Mouse (Mus musculus) limb, embryonic 10.5 days (tissue): ENCODE results near the gene Oas1f. TPM values are rescaled to one million over a fixed set of nuclear protein-coding genes. Genes with fewer than 3 reads are reported as not detected.
"Not testable (repeated sequence)": the region's sequence is repeated elsewhere in the genome, so short reads cannot be mapped to it uniquely, and the experiment has no call there.

Experiments
- DNase-seq: peaks from one replicate; pipeline ENCODE4 v3.0.0-alpha.2; 2017; ENCODE audit warnings: low spot score
- H3K27ac ChIP-seq: fragments of 300-500 bp; sonication (generic); 2 replicates; pipeline ENCODE4 v1.5.1; 2016; ENCODE audit warnings: mild to moderate bottlenecking
- H3K27me3 ChIP-seq: fragments of 300-500 bp; sonication (generic); 2 replicates; pipeline ENCODE4 v1.6.1; 2016; ENCODE audit warnings: low read depth, mild to moderate bottlenecking; ENCODE audit not compliant: poor library complexity, severe bottlenecking
- H3K36me3 ChIP-seq: fragments of 300-500 bp; sonication (generic); 2 replicates; pipeline ENCODE4 v1.6.1; 2016; ENCODE audit warnings: mild to moderate bottlenecking, moderate library complexity
- H3K4me1 ChIP-seq: fragments of 300-500 bp; sonication (generic); 2 replicates; pipeline ENCODE4 v1.6.1; 2016
- H3K4me3 ChIP-seq: fragments of 300-500 bp; sonication (generic); 2 replicates; pipeline ENCODE4 v1.5.1; 2016; ENCODE audit warnings: mild to moderate bottlenecking, moderate library complexity
- H3K9me3 ChIP-seq: fragments of 300-500 bp; sonication (generic); replicated peaks from 2 replicates; pipeline ENCODE4 v1.6.1; 2016; ENCODE audit warnings: mild to moderate bottlenecking
- WGBS: fragments of 180-500 bp; shearing (Covaris S2); methylation state at CpG from one replicate; pipeline ENCODE4 v1.1.7; 2016; 5-methylcytosine and 5-hydroxymethylcytosine counted together
- microRNA-seq: library from miRNA; unstranded; fragments of <30 nt; microRNA quantifications from one replicate; pipeline ENCODE4, GENCODE M21; 2017
- polyA plus RNA-seq: library from polyadenylated mRNA; unstranded; fragments of >200 nt; fragmentation: Nextera tagmentation; extraction: Ambion mirVana; gene quantifications from 2 replicates; pipeline ENCODE4 v1.2.1, GENCODE M21; 2016

Gene Oas1f
- polyA plus RNA-seq, 1 experiment from 2014 or later = not detected

DNA sequence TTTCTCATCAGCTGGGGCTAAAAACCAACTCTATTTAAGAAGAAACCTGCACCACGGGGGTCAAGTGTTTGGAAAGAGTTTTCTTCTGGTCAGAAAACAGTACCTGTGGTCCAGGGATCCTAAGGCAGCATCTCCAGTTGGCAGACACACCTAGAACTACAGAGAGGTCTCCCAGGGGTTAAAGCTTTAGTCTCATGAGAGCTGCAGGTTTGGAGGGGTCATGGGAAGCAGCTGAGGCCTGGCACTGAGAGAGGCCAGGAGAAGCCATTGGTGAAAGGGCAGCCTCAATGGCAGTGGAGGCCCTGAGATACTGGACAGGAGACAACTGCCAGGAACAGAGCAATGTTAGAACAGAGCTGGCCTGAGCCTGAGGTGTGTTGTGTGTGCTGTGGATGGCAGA is 53.5 kb downstream of the Oas1f start:
- Histone ChIP-seq H3K4me3 (no peak overlapping the region), H3K9me3 (no peaks in the 10 kb centered on the region), H3K4me1 (no peaks in the 10 kb centered on the region), H3K36me3 (no peaks in the 10 kb centered on the region), H3K27me3 (no peaks in the 10 kb centered on the region), H3K27ac (no peak overlapping the region)
- WGBS = 69% methylated on average over 1 of the region's 1 CpGs
- DNase-seq = no peak

- H3K4me1 ChIP-seq = no peaks in the 10 kb centered on the region
- 92% methylated on average over 5 of the region's 5 CpGs for WGBS
- no peak overlapping the region for H3K27ac ChIP-seq
- H3K9me3 ChIP-seq = no peaks in the 10 kb centered on the region
- no peaks in the 10 kb centered on the region for H3K27me3 ChIP-seq
- no peaks in the 10 kb centered on the region for H3K36me3 ChIP-seq
- DNase-seq = no peak
- no peak overlapping the region for H3K4me3 ChIP-seq
These were observed 54.9 kb downstream of the Oas1f start for GRCm38 (mm10) chr5:120902056-120902455.

GRCm38 (mm10) chr5:120906791-120907733 is 59.9 kb downstream of the Oas1f start, which contains the start of gene Oas1a:
Gene Oas1a (minus strand): TSS chr5:120907521.
- not testable (repeated sequence) for H3K4me1 ChIP-seq, H3K36me3 ChIP-seq, H3K27me3 ChIP-seq, DNase-seq, H3K9me3 ChIP-seq, H3K27ac ChIP-seq, H3K4me3 ChIP-seq
- WGBS = 33% methylated on average over 9 of the region's 12 CpGs

Small RNA genes within 50 kb of the gene (microRNA-seq; reads per million reads assigned to microRNA genes)
- not detected for gene Gm22907

Other genes with a start within 250 kb of the Oas1f start
- gene Rita1, start 234.8 kb upstream of the Oas1f start, polyA plus RNA-seq = 17.5 and 19.5 TPM in 2 replicates
- 58.1 and 62.6 TPM in 2 replicates for gene Ddx54, start 234.6 kb upstream of the Oas1f start, polyA plus RNA-seq
- not detected in 2 replicates for gene Cfap73, start 213.1 kb upstream of the Oas1f start, polyA plus RNA-seq
- gene Rasal1, start 198.6 kb upstream of the Oas1f start, polyA plus RNA-seq = 0.13 and 0.36 TPM in 2 replicates
- 0.84 and 1.7 TPM in 2 replicates for gene Dtx1, start 135.4 kb upstream of the Oas1f start, polyA plus RNA-seq
- not detected in 2 replicates for gene Oas2, start 97.5 kb upstream of the Oas1f start, polyA plus RNA-seq
- 0.14 TPM in 1 of 2 replicates, not detected in the other for gene Oas3, start 69.7 kb upstream of the Oas1f start, polyA plus RNA-seq
- gene Oas1e, start 51.8 kb upstream of the Oas1f start, polyA plus RNA-seq = not detected in 2 replicates
- gene Oas1c, start 34.9 kb upstream of the Oas1f start, polyA plus RNA-seq = 0.23 and 0.43 TPM in 2 replicates
- not detected in 2 replicates for gene Oas1h, start 14.1 kb downstream of the Oas1f start, polyA plus RNA-seq
- 0.19 TPM in 1 of 2 replicates, not detected in the other for gene Oas1g, start 40.2 kb downstream of the Oas1f start, polyA plus RNA-seq
- gene Oas1a, start 60.2 kb downstream of the Oas1f start, polyA plus RNA-seq = 0.48 and 0.58 TPM in 2 replicates
- not detected in 2 replicates for gene Oas1d, start 67.2 kb downstream of the Oas1f start, polyA plus RNA-seq
- not detected in 2 replicates for gene Rph3a, start 162.7 kb downstream of the Oas1f start, polyA plus RNA-seq